Mouse (Mus musculus): Measurements from ENCODE around the gene Glmp.
"Not testable (repeated sequence)": the region's sequence is repeated elsewhere in the genome, so short reads cannot be mapped to it uniquely, and the experiment has no call there.

Glmp gene

GRCm38 (mm10) chr3:88378599-88378998, 53.8 kb downstream of the Glmp start, which contains the start of gene Bglap2:
Gene Bglap2, minus strand, starts transcription at chr3:88378699.
- not testable (repeated sequence) for DNase-seq
